Comparison of ENCODE assay signal across 36 mouse cellular contexts in the genomic region with DNA sequence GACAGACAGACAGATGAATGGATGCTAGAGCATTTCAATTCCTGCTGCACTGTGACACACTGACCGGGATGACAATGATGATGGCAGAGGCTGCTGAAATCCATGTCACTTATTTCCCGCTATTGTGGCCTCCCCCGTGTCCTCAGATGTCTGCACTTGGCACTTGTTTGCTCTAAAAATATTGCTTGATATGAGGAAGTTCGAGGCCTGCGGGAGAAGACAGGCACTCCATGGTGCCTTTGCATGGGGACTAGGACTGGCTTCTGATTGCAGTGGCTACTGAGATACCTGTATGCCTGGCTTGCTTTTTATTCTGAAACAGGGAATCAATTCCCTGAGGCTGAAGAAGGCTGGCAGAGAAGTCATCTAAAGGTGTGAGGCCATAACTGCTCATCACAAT. TPM values are rescaled to one million over a fixed set of nuclear protein-coding genes. Genes with fewer than 3 reads are reported as not detected.
"Had no signal": no experiment of that assay in that cellular context is flagged by ENCODE, and none has a peak within 500 bp of the region (broad histone marks: within the 10 kb centered on the region; RNA-seq: fewer than 3 reads in every experiment).

No protein-coding gene starts in this region.

- H3K4me1 ChIP-seq: limb, embryonic 10.5 days; limb, embryonic 12.5 days; limb, embryonic 13.5 days; limb, embryonic 15.5 days; liver, embryonic 12.5 days; liver, embryonic 13.5 days; liver, embryonic 15.5 days; lung, embryonic 15.5 days; midbrain, embryonic 10.5 days; midbrain, embryonic 12.5 days; midbrain, embryonic 13.5 days; midbrain, embryonic 15.5 days; neural tube, embryonic 12.5 days had no signal

- DNase-seq: left cerebral cortex, postnatal 4 days; liver; liver, embryonic 13.5 days; liver, postnatal 0 days; lung, adult 18-20 months; lung, adult 2 months; lung, embryonic 14.5 days; lung, postnatal 10 days; lung, postnatal 14 days; lung, postnatal 36 days; lung, postnatal 4 days; midbrain, embryonic 14.5 days had no signal

- H3K4me3 ChIP-seq: limb, embryonic 10.5 days; limb, embryonic 12.5 days; limb, embryonic 13.5 days; limb, embryonic 15.5 days; liver, embryonic 12.5 days; liver, embryonic 13.5 days; liver, embryonic 15.5 days; lung, embryonic 15.5 days; megakaryocyte, embryonic 14.5 days; midbrain, embryonic 10.5 days; midbrain, embryonic 12.5 days; midbrain, embryonic 13.5 days; midbrain, embryonic 15.5 days; myocyte; neural tube, embryonic 12.5 days had no signal

- H3K27ac ChIP-seq: limb, embryonic 10.5 days; limb, embryonic 12.5 days; limb, embryonic 13.5 days; limb, embryonic 15.5 days; liver, embryonic 12.5 days; liver, embryonic 13.5 days; liver, embryonic 14.5 days; liver, embryonic 15.5 days; lung, embryonic 15.5 days; macrophage; midbrain, embryonic 10.5 days; midbrain, embryonic 12.5 days; midbrain, embryonic 13.5 days; midbrain, embryonic 15.5 days; neural tube, embryonic 12.5 days had no signal

RNA-seq across cellular contexts. Expression of a gene that starts 36.4 kb away (rescaled TPM):
- total RNA-seq: megakaryocyte-erythroid progenitor cell, adult 5-6 weeks had no signal
- polyA plus RNA-seq: myocyte had no signal

RNA-seq across cellular contexts. Expression of a gene that starts 57.8 kb away (rescaled TPM):
- total RNA-seq: left cerebral cortex, postnatal 10 days; left cerebral cortex, postnatal 14 days; left cerebral cortex, postnatal 25 days; left cerebral cortex, postnatal 36 days; left cerebral cortex, postnatal 4 days; megakaryocyte-erythroid progenitor cell, adult 5-6 weeks; midbrain, postnatal 0 days; monocyte, adult 5-6 weeks had no signal
- polyA plus RNA-seq: limb, embryonic 10.5 days; limb, embryonic 12.5 days; midbrain, embryonic 10.5 days; midbrain, embryonic 13.5 days; midbrain, embryonic 14.5 days; midbrain, postnatal 0 days; myocyte; neural tube, embryonic 11.5 days had no signal
